Mouse (Mus musculus) liver, embryonic 13.5 days (tissue): ENCODE data around the gene Dydc2. TPM values are rescaled to one million over a fixed set of nuclear protein-coding genes. Genes with fewer than 3 reads are reported as not detected.

Experiments
- ATAC-seq: fragments of 200-750 bp; cut with Nextera tagmentation; 2 replicates; pipeline ENCODE4 v1.8.0; 2017; ENCODE audit warnings: low read depth, mild to moderate bottlenecking, moderate number of reproducible peaks, moderate library complexity
- DNase-seq: peaks from one replicate; pipeline ENCODE4 v3.0.0; 2022
- H3K27ac ChIP-seq: fragments of 300-500 bp; sonication (generic); 2 replicates; pipeline ENCODE4 v1.5.1; 2015; ENCODE audit warnings: moderate library complexity, mild to moderate bottlenecking, inconsistent platforms
- H3K27me3 ChIP-seq: fragments of 300-500 bp; sonication (generic); 2 replicates; pipeline ENCODE4 v1.6.1; 2015; ENCODE audit warnings: mild to moderate bottlenecking, inconsistent platforms
- H3K36me3 ChIP-seq: fragments of 300-500 bp; sonication (generic); 2 replicates; pipeline ENCODE4 v1.6.1; 2015; ENCODE audit warnings: mild to moderate bottlenecking, inconsistent platforms
- H3K4me1 ChIP-seq: fragments of 300-500 bp; sonication (generic); replicated peaks from 2 replicates; pipeline ENCODE4 v1.6.1; 2015; ENCODE audit warnings: inconsistent platforms
- H3K4me2 ChIP-seq: fragments of 300-500 bp; sonication (generic); 2 replicates; pipeline ENCODE4 v1.6.1; 2015; ENCODE audit warnings: inconsistent platforms, mild to moderate bottlenecking, moderate library complexity
- H3K4me3 ChIP-seq: fragments of 300-500 bp; sonication (generic); replicated peaks from 2 replicates; pipeline ENCODE4 v1.5.1; 2015; ENCODE audit warnings: mild to moderate bottlenecking, inconsistent platforms
- H3K9ac ChIP-seq: fragments of 300-500 bp; sonication (generic); 2 replicates; pipeline ENCODE4 v1.6.1; 2015; ENCODE audit warnings: mild to moderate bottlenecking, inconsistent platforms
- H3K9me3 ChIP-seq: fragments of 300-500 bp; sonication (generic); replicated peaks from 2 replicates; pipeline ENCODE4 v1.6.1; 2016; ENCODE audit warnings: inconsistent platforms
- WGBS: fragments of 180-500 bp; shearing (Covaris S2); methylation state at CpG from one replicate; pipeline ENCODE4 v1.1.7; 2015; ENCODE audit not compliant: insufficient replicate concordance; 5-methylcytosine and 5-hydroxymethylcytosine counted together
- polyA plus RNA-seq: library from polyadenylated mRNA; unstranded; fragments of >200 nt; fragmentation: Nextera tagmentation; extraction: Ambion mirVana; gene quantifications from 2 replicates; pipeline ENCODE4 v1.2.1, GENCODE M21; 2015

Gene Dydc2
- polyA plus RNA-seq, 1 experiment from 2014 or later = not detected

DNA sequence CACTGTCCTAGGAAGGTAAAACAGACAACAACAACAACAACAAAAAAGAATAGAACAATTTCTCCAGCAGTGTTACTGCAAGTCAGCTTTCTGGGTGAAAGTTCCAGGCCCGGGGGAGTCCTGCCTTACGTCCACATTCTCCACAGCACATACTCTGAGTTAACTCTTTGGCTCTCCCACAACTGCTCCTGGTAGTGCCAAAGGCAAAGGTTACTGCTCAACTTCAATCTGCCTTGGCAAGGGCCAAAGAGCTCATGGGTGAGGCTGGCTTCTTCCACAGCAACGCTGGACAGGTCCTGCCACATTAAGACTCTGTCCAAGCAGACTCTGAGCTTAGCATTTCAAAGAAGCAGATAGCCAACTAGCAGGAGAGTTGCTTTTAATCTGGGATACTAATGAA, 57.1 kb downstream of the Dydc2 start:
- Histone ChIP-seq H3K27ac (peak overlapping the region; percentile 55), H3K4me2 (peak overlapping the region; percentile 11; the same call in 1 of the 2 replicates), H3K36me3 (no peaks in the 10 kb centered on the region), H3K9ac (0 out of 2 replicates have a peak overlapping the region, but pooled peaks have one; percentile 1), H3K9me3 (no peaks in the 10 kb centered on the region), H3K4me3 (no peak overlapping the region), H3K27me3 (no peaks in the 10 kb centered on the region), H3K4me1 (peaks cover 83% of the 10 kb centered on the region)
- WGBS = 72% methylated on average over 3 of the region's 3 CpGs
- ATAC-seq = no peak
- no peak for DNase-seq

GRCm38 (mm10) chr14:41008138-41008537, 60.9 kb downstream of the Dydc2 start:
- Histone ChIP-seq H3K9ac (peak overlapping the region; percentile 76), H3K36me3 (peaks cover 7% of the 10 kb centered on the region), H3K9me3 (no peaks in the 10 kb centered on the region), H3K4me1 (peaks cover 94% of the 10 kb centered on the region), H3K4me2 (peak overlapping the region; percentile 74), H3K27ac (peak overlapping the region; percentile 96), H3K27me3 (no peaks in the 10 kb centered on the region), H3K4me3 (peak overlapping the region; percentile 50)
- 51% methylated on average over 2 of the region's 2 CpGs for WGBS
- DNase-seq = peak; percentile 43
- ATAC-seq = peak; percentile 84

DNA sequence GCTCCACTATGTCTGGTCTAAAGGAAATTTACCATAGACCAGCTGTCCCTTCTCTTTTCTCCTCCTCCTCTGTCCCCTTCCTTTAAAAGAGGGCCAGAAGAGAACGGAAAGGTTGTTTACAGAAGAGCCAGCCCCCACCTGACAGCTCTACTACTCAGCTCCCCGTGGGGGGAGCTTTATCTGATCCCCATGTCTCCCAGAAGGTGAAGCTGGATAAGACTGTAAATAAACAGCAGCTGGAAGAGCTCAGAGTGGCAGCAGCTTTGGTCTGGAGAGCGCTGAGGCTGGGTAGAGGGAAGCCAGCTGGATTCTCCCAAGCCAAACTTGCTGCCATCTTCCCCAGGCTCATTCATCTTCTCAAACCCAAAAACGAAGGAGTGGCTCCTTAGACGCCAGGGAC, 61.4 kb downstream of the Dydc2 start:
- ATAC-seq (peak; percentile 85), DNase-seq (peak; percentile 68)
- Histone ChIP-seq H3K36me3 (peaks cover 10% of the 10 kb centered on the region), H3K4me1 (peaks cover 91% of the 10 kb centered on the region), H3K27ac (peak overlapping the region; percentile 96), H3K9ac (peak overlapping the region; percentile 76), H3K4me3 (peak overlapping the region; percentile 50), H3K9me3 (no peaks in the 10 kb centered on the region), H3K27me3 (no peaks in the 10 kb centered on the region), H3K4me2 (peak overlapping the region; percentile 74)
- WGBS = 9% methylated on average over 5 of the region's 5 CpGs

DNA sequence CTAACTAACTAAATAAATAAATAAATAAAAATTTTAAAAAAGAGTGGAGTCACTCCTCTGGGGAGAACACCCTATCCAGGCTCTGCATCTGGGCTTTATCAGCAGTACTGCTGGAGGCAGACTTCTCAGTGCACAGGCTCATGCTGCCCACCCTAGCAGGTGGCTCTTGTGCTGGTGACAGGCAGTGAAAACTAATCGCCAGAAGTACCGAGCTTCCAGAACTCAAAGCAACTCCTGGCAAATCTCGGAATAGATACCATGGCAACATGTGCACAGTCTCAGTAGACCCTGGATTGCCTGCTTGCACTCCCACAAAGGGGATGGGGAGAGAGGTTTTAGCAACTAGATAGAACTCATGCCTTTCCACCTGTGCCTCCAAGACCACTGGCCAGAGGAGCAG, 62.1 kb downstream of the Dydc2 start:
- WGBS = 25% methylated on average over 3 of the region's 3 CpGs
- Histone ChIP-seq H3K4me3 (peak overlapping the region; percentile 50), H3K9me3 (no peaks in the 10 kb centered on the region), H3K36me3 (peaks cover 17% of the 10 kb centered on the region), H3K4me2 (peak overlapping the region; percentile 74), H3K27ac (peak overlapping the region; percentile 96), H3K27me3 (no peaks in the 10 kb centered on the region), H3K9ac (peak overlapping the region; percentile 76), H3K4me1 (peaks cover 83% of the 10 kb centered on the region)
- ATAC-seq (peak; percentile 89), DNase-seq (peak; percentile 83)

DNA sequence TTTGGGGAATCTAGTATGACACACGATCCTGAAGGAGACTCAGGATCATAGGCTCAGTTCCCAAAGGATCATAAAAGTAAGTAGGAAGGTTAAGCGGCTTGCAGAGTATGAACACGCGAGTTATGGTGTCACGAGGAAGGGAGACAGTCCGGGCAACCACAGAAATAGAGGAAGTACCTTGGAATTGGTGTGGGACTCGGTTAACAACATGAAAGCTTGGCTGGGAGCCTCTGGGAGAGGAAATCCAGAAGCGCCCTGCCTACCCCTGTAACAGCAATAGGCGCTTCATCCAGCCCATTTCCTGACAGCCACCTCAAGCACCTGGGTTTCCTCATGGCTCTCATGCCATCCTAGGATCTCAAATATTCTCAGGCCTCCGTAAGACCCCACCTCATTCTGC, 62.7 kb downstream of the Dydc2 start:
- H3K4me2 ChIP-seq = peak overlapping the region; percentile 74

DNA sequence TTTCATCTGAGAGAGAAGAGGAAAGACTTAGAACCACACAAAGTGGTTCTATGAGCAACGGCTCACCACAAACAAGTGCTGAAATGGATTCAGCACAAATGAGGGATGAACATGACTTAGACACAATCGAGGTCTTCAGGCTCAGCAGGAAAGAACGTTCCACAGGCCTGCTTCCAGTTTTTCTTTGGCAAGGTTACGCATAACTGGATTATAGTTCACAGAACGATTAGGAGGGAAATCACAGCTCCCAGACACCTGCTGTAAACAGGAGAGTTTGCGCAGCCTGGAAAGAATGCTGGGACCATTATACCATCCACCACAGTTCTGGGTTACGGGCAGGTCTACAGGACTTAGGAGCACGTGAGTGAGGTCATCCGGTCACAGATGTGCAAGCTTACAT, 63.3 kb downstream of the Dydc2 start:
- ATAC-seq = no peak
- 82% methylated on average over 9 of the region's 9 CpGs for whole genome bisulfite sequencing
- H3K36me3 ChIP-seq = peaks cover 29% of the 10 kb centered on the region
- H3K4me3 ChIP-seq = peak overlapping the region; percentile 50
- H3K4me2 ChIP-seq = peak overlapping the region; percentile 74
- H3K27ac ChIP-seq = peak overlapping the region; percentile 96
- DNase-seq = no peak
- no peaks in the 10 kb centered on the region for H3K27me3 ChIP-seq
- H3K9me3 ChIP-seq = no peaks in the 10 kb centered on the region
- peaks cover 75% of the 10 kb centered on the region for H3K4me1 ChIP-seq
- peak overlapping the region; percentile 76 for H3K9ac ChIP-seq

More for the DNA sequence above, 62.7 kb downstream of the Dydc2 start:
- no peaks in the 10 kb centered on the region for H3K27me3 ChIP-seq
- 60% methylated on average over 10 of the region's 10 CpGs for WGBS
- peaks cover 77% of the 10 kb centered on the region for H3K4me1 ChIP-seq
- peak overlapping the region; percentile 96 for H3K27ac ChIP-seq
- H3K4me3 ChIP-seq = peak overlapping the region; percentile 50
- no peaks in the 10 kb centered on the region for H3K9me3 ChIP-seq
- ATAC-seq = no peak
- peak overlapping the region; percentile 76 for H3K9ac ChIP-seq
- peaks cover 24% of the 10 kb centered on the region for H3K36me3 ChIP-seq
- DNase-seq = no peak

- 67% methylated on average over 22 of the region's 22 CpGs for WGBS
- Histone ChIP-seq H3K36me3 (peaks cover 40% of the 10 kb centered on the region), H3K4me2 (peak overlapping the region; percentile 74), H3K9me3 (no peaks in the 10 kb centered on the region), H3K27ac (peak overlapping the region; percentile 96), H3K27me3 (no peaks in the 10 kb centered on the region), H3K4me3 (no peak overlapping the region; the same call in none of the 2 replicates), H3K4me1 (peaks cover 62% of the 10 kb centered on the region), H3K9ac (peak overlapping the region; percentile 15; the same call in 1 of the 2 replicates)
- ATAC-seq = no peak
- DNase-seq = no peak
These were observed 64.5 kb downstream of the Dydc2 start for GRCm38 (mm10) chr14:41004201-41005141.

DNA sequence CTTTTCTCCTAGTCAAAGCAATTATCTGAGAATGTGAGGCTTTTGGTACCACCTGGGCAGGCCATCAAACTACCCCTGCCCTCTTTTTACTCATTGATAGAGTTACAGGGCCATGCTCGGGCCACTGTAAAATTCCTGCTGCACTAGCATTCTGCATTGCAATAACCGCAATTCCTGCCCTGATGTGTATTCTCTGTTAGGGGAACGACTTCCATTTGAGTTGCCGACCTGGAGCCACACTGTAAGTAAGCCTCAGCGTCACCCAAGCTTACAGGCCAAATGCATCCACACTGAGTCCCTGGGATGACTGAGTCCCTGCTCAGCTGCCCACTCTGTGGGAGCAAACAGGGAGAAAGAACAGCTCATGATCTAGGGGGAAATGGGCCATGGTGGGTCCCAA, 67.4 kb downstream of the Dydc2 start:
- Histone ChIP-seq H3K9me3 (no peaks in the 10 kb centered on the region), H3K27ac (no peak overlapping the region), H3K36me3 (peaks cover 67% of the 10 kb centered on the region), H3K4me1 (peaks cover 33% of the 10 kb centered on the region), H3K4me2 (no peak overlapping the region), H3K9ac (no peak overlapping the region), H3K27me3 (no peaks in the 10 kb centered on the region), H3K4me3 (no peak overlapping the region)
- no peak for ATAC-seq
- WGBS = 92% methylated on average over 5 of the region's 5 CpGs
- no peak for DNase-seq

DNA sequence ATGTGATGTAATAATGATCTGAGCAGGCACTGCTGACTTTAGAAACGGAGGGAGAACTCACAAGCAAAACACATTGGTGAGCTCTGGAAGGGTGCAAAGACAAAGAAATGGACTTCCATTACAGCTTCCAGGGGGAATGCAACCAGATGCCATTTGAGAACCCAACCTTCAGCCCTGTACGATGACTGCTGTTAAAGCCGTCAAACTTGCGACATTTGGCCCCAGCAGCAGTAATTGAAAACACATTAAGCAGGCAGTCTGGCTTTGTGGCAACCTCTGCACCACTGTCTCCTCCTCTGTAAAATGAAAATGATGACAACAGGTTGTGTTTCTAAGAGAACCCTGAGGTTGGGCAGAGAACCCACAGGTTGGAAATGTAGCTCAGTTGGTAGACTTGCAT, 68.2 kb downstream of the Dydc2 start:
- Histone ChIP-seq H3K36me3 (peaks cover 75% of the 10 kb centered on the region), H3K4me1 (peaks cover 32% of the 10 kb centered on the region), H3K4me2 (no peak overlapping the region), H3K9ac (no peak overlapping the region), H3K9me3 (no peaks in the 10 kb centered on the region), H3K4me3 (no peak overlapping the region), H3K27me3 (no peaks in the 10 kb centered on the region), H3K27ac (no peak overlapping the region)
- DNase-seq (no peak), ATAC-seq (no peak)
- 86% methylated on average over 4 of the region's 4 CpGs for WGBS

- Histone ChIP-seq H3K27ac (no peak overlapping the region), H3K36me3 (peaks cover 82% of the 10 kb centered on the region), H3K9me3 (no peaks in the 10 kb centered on the region), H3K4me2 (no peak overlapping the region), H3K27me3 (no peaks in the 10 kb centered on the region), H3K4me3 (no peak overlapping the region), H3K4me1 (peaks cover 28% of the 10 kb centered on the region), H3K9ac (no peak overlapping the region)
- ATAC-seq (no peak), DNase-seq (no peak)
- 75% methylated on average over 7 of the region's 7 CpGs for WGBS
These were observed 68.9 kb downstream of the Dydc2 start for GRCm38 (mm10) chr14:40999904-41000645.
